Mouse (Mus musculus) MEL (cell line): ENCODE data around the gene Itpr1. TPM values are rescaled to one million over a fixed set of nuclear protein-coding genes. Genes with fewer than 3 reads are reported as not detected.

Experiments
- DNase-seq: peaks from one replicate; pipeline ENCODE4 v3.0.0; 2011; ENCODE audit warnings: low read depth, low spot score
- H3K27ac ChIP-seq: 2 replicates; pipeline ENCODE4 v1.5.1; 2012; ENCODE audit warnings: low read depth, mild to moderate bottlenecking, control low read depth, low read length, moderate library complexity; ENCODE audit not compliant: control insufficient read depth
- H3K27me3 ChIP-seq, 2 experiments: fragments of 150-350 bp in 1 of 2; sonication (generic) in 1 of 2; 2 replicates each; pipeline ENCODE4 v1.6.1; 2012; ENCODE audit warnings: low read length in 2 of 2, mild to moderate bottlenecking in 2 of 2, improper control_type of control experiment in 1 of 2, moderate library complexity in 1 of 2; ENCODE audit not compliant: insufficient read depth in 2 of 2, control insufficient read depth in 1 of 2
- H3K36me3 ChIP-seq, 2 experiments: 2 replicates each; pipeline ENCODE4 v1.6.1; 2012 to 2014; ENCODE audit warnings: low read length in 2 of 2, improper control_type of control experiment in 1 of 2, inconsistent platforms in 1 of 2, mild to moderate bottlenecking in 1 of 2; ENCODE audit not compliant: insufficient read depth in 2 of 2, control insufficient read depth in 1 of 2
- H3K4me1 ChIP-seq, 2 experiments: fragments of 150-350 bp in 1 of 2; sonication (generic) in 1 of 2; 2 replicates each; pipeline ENCODE4 v1.6.1; 2012; ENCODE audit warnings: low read length in 2 of 2, improper control_type of control experiment in 1 of 2, mild to moderate bottlenecking in 1 of 2; ENCODE audit not compliant: insufficient read depth in 2 of 2, control insufficient read depth in 1 of 2
- H3K4me3 ChIP-seq, 2 experiments: fragments of 150-350 bp in 1 of 2; sonication (generic) in 1 of 2; 2 replicates each; pipeline ENCODE4 v1.5.1; 2012; ENCODE audit warnings: low read depth in 2 of 2, low read length in 2 of 2, mild to moderate bottlenecking in 2 of 2, moderate library complexity in 2 of 2, control low read depth in 1 of 2, improper control_type of control experiment in 1 of 2; ENCODE audit not compliant: control insufficient read depth in 1 of 2, insufficient read depth in 1 of 2
- H3K79me2 ChIP-seq: 2 replicates; pipeline ENCODE4 v1.6.1; 2012; ENCODE audit warnings: mild to moderate bottlenecking, low read length, moderate library complexity; ENCODE audit not compliant: control insufficient read depth, poor library complexity, insufficient read depth
- H3K9ac ChIP-seq: 2 replicates; pipeline ENCODE4 v1.6.1; 2012; ENCODE audit warnings: low read depth, mild to moderate bottlenecking, control low read depth, low read length, moderate library complexity; ENCODE audit not compliant: control insufficient read depth, poor library complexity, severe bottlenecking
- H3K9me3 ChIP-seq: fragments of 150-350 bp; sonication (generic); replicated peaks from 2 replicates; pipeline ENCODE4 v1.6.1; 2012; ENCODE audit warnings: mild to moderate bottlenecking, low read length, improper control_type of control experiment, moderate library complexity; ENCODE audit not compliant: insufficient read depth
- BHLHE40 ChIP-seq: IDR thresholded peaks from 2 replicates; pipeline ENCODE4 v1.6.1; 2012; ENCODE audit warnings: low read depth, mild to moderate bottlenecking, inconsistent platforms, low read length, improper control_type of control experiment, borderline replicate concordance
- CHD1 ChIP-seq: IDR thresholded peaks from 2 replicates; pipeline ENCODE4 v1.6.1; 2012; ENCODE audit warnings: low read depth, mild to moderate bottlenecking, inconsistent platforms, low read length, improper control_type of control experiment
- CHD2 ChIP-seq: IDR thresholded peaks from 2 replicates; pipeline ENCODE4 v1.6.1; 2011; ENCODE audit warnings: low read length, improper control_type of control experiment
- CTCF ChIP-seq, 3 experiments: IDR thresholded peaks in 2 of 3; conservative IDR thresholded peaks in 1 of 3; 2 replicates each; pipeline ENCODE4 v1.5.1; 2011 to 2012; ENCODE audit warnings: low read length in 3 of 3, low read depth in 2 of 3, mild to moderate bottlenecking in 2 of 3, improper control_type of control experiment in 1 of 3, inconsistent platforms in 1 of 3, mixed read lengths in 1 of 3, moderate library complexity in 1 of 3; ENCODE audit not compliant: control insufficient read depth in 1 of 3, insufficient read depth in 1 of 3, poor library complexity in 1 of 3, severe bottlenecking in 1 of 3
- GABPA ChIP-seq: IDR thresholded peaks from 2 replicates; pipeline ENCODE4 v1.6.1; 2012; ENCODE audit warnings: low read depth, mild to moderate bottlenecking, inconsistent platforms, low read length, improper control_type of control experiment, moderate library complexity
- GATA1 ChIP-seq: IDR thresholded peaks from 2 replicates; pipeline ENCODE4 v1.6.1; 2011; ENCODE audit warnings: low read depth, low read length, improper control_type of control experiment
- HCFC1 ChIP-seq: IDR thresholded peaks from 2 replicates; pipeline ENCODE4 v1.6.1; 2012; ENCODE audit warnings: low read depth, mild to moderate bottlenecking, inconsistent platforms, low read length, improper control_type of control experiment, moderate library complexity
- MEF2A ChIP-seq: IDR thresholded peaks from 2 replicates; pipeline ENCODE4 v1.6.1; 2014; ENCODE audit warnings: low read depth, mild to moderate bottlenecking, inconsistent platforms, low read length, improper control_type of control experiment; ENCODE audit not compliant: poor library complexity, insufficient replicate concordance, severe bottlenecking; ENCODE audit errors: extremely low read depth
- MYB ChIP-seq: IDR thresholded peaks from 2 replicates; pipeline ENCODE4 v1.6.1; 2011; ENCODE audit warnings: mild to moderate bottlenecking, low read depth, low read length, improper control_type of control experiment
- NELFE ChIP-seq: IDR thresholded peaks from 2 replicates; pipeline ENCODE4 v1.6.1; 2011; ENCODE audit warnings: low read depth, low read length, improper control_type of control experiment
- RAD21 ChIP-seq: IDR thresholded peaks from 2 replicates; pipeline ENCODE4 v1.6.1; 2011; ENCODE audit warnings: mild to moderate bottlenecking, low read depth, low read length, improper control_type of control experiment
- RCOR1 ChIP-seq: IDR thresholded peaks from 2 replicates; pipeline ENCODE4 v1.6.1; 2012; ENCODE audit warnings: low read depth, mild to moderate bottlenecking, inconsistent platforms, low read length, improper control_type of control experiment
- SIN3A ChIP-seq: IDR thresholded peaks from 2 replicates; pipeline ENCODE4 v1.6.1; 2012; ENCODE audit warnings: low read length, improper control_type of control experiment, inconsistent platforms
- SMC3 ChIP-seq: IDR thresholded peaks from 2 replicates; pipeline ENCODE4 v1.6.1; 2011; ENCODE audit warnings: low read depth, low read length, improper control_type of control experiment
- TAL1 ChIP-seq: IDR thresholded peaks from 2 replicates; pipeline ENCODE4 v1.6.1; 2012; ENCODE audit warnings: mild to moderate bottlenecking, inconsistent platforms, low read length, moderate library complexity, mixed read lengths
- TCF12 ChIP-seq: IDR thresholded peaks from 2 replicates; pipeline ENCODE4 v1.6.1; 2014; ENCODE audit warnings: low read depth, mild to moderate bottlenecking, inconsistent platforms, low read length, improper control_type of control experiment, moderate library complexity
- USF1 ChIP-seq: IDR thresholded peaks from 2 replicates; pipeline ENCODE4 v1.6.1; 2014; ENCODE audit warnings: low read depth, mild to moderate bottlenecking, inconsistent platforms, low read length, improper control_type of control experiment, moderate library complexity
- USF2 ChIP-seq, 2 experiments: IDR thresholded peaks; 2 replicates each; pipeline ENCODE4 v1.6.1; 2011 to 2012; ENCODE audit warnings: improper control_type of control experiment in 2 of 2, low read length in 2 of 2, borderline replicate concordance in 1 of 2, inconsistent platforms in 1 of 2, low read depth in 1 of 2, mild to moderate bottlenecking in 1 of 2; ENCODE audit not compliant: insufficient read depth in 1 of 2
- ZC3H11A ChIP-seq: IDR thresholded peaks from 2 replicates; pipeline ENCODE4 v1.6.1; 2012; ENCODE audit warnings: low read depth, mild to moderate bottlenecking, inconsistent platforms, low read length, improper control_type of control experiment
- polyA plus RNA-seq, 2 experiments: library from polyadenylated mRNA; stranded (reverse) in 1 of 2; unstranded in 1 of 2; fragments of >175 nt in 1 of 2; fragments of >200 nt in 1 of 2; gene quantifications; 2 replicates each; pipeline versions ENCODE4 v1.2.1 to v1.2.4; 2012; ENCODE audit warnings: low replicate concordance in 2 of 2, low read depth in 1 of 2; ENCODE audit not compliant: insufficient read length in 2 of 2, insufficient read depth in 1 of 2, missing spikeins in 1 of 2
- total RNA-seq: library from RNA; depleted of rRNA; stranded (reverse); fragments of 300-350 nt; gene quantifications from 2 replicates; pipeline ENCODE4 v1.2.3, GENCODE M21; 2012

Gene Itpr1
- total and polyA plus RNA-seq, 3 experiments: 15.6 to 19.0 TPM; not detected in 1

- Histone ChIP-seq H3K27ac (no peak overlapping the region), H3K27me3 (no peaks in the 10 kb centered on the region), H3K9ac (no peak overlapping the region), H3K36me3 (no peaks in the 10 kb centered on the region), H3K9me3 (no peaks in the 10 kb centered on the region), H3K4me3 (no peak overlapping the region), H3K4me1 (no peaks in the 10 kb centered on the region), H3K79me2 (no peaks in the 10 kb centered on the region)
- no peak for TF ChIP-seq USF2 (IDR thresholded peaks at IDR 0.05; ENCODE audit: borderline replicate concordance in 1 of 2, insufficient read depth in 1 of 2, low read depth in 1 of 2, low read length in 2 of 2)
- TF ChIP-seq SIN3A: no peak
- no peak for TF ChIP-seq MYB
- TF ChIP-seq ZC3H11A: 0 out of 2 replicates have a peak, but pooled peaks have one; percentile 28
- peak; percentile 55 for TF ChIP-seq RAD21
- TF ChIP-seq MEF2A: no peak
- TF ChIP-seq BHLHE40: no peak
- peak; percentile 79 for TF ChIP-seq SMC3
- TF ChIP-seq NELFE: no peak
- no peak for TF ChIP-seq TCF12
- TF ChIP-seq CTCF (IDR thresholded peaks at IDR 0.05 in 2 of 3, conservative IDR thresholded peaks at IDR 0.05 in 1 of 3; ENCODE audit: control insufficient read depth in 1 of 3, insufficient read depth in 1 of 3, low read depth in 2 of 3, low read length in 3 of 3, poor library complexity in 1 of 3, severe bottlenecking in 1 of 3): peak; percentile 39 to 59 (median 54)
- peak; percentile 23 for DNase-seq
These were observed 204.6 kb downstream of the Itpr1 start for GRCm38 (mm10) chr6:108417508-108417907.

DNA sequence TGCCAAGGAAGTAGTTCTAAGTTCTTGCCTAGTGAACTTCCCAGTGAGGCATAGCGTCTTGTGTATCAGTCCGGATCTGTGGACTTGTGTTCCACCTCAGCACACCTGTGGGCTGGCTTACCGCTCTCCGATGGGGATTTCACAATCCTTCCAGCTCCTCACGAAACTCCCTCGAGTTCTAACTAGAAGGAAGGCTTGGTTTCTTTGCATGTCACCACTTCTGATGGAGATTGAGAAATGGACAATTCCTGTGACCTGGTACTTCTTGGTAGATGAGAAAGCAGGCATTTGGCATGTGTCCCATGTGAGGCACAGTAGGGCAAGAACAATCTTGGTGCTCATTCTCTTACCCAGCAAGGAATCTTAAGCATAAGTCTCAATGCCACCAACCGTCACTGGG is 205.3 kb downstream of the Itpr1 start:
- TF ChIP-seq CTCF (IDR thresholded peaks at IDR 0.05 in 2 of 3, conservative IDR thresholded peaks at IDR 0.05 in 1 of 3; ENCODE audit: control insufficient read depth in 1 of 3, insufficient read depth in 1 of 3, low read depth in 2 of 3, low read length in 3 of 3, poor library complexity in 1 of 3, severe bottlenecking in 1 of 3): no peak
- TF ChIP-seq USF2 (IDR thresholded peaks at IDR 0.05; ENCODE audit: borderline replicate concordance in 1 of 2, insufficient read depth in 1 of 2, low read depth in 1 of 2, low read length in 2 of 2): no peak
- TF ChIP-seq CHD2: no peak
- no peak for TF ChIP-seq CHD1
- no peak for TF ChIP-seq TAL1
- TF ChIP-seq RCOR1: no peak
- TF ChIP-seq GABPA: no peak
- TF ChIP-seq ZC3H11A: no peak
- TF ChIP-seq GATA1: no peak
- no peak for TF ChIP-seq BHLHE40
- TF ChIP-seq MYB: no peak
- no peak for TF ChIP-seq USF1
- TF ChIP-seq HCFC1: no peak
- H3K27me3 ChIP-seq: no peaks in the 10 kb centered on the region
- DNase-seq: no peak
- no peak overlapping the region for H3K27ac ChIP-seq
- no peak overlapping the region for H3K4me3 ChIP-seq
- H3K36me3 ChIP-seq: no peaks in the 10 kb centered on the region
- no peaks in the 10 kb centered on the region for H3K79me2 ChIP-seq
- H3K9ac ChIP-seq: no peak overlapping the region
- H3K4me1 ChIP-seq: no peaks in the 10 kb centered on the region
- no peaks in the 10 kb centered on the region for H3K9me3 ChIP-seq
